Mouse (Mus musculus): ENCODE results near the gene Tmem40. TPM values are rescaled to one million over a fixed set of nuclear protein-coding genes. Genes with fewer than 3 reads are reported as not detected.

Gene Tmem40
- polyA plus RNA-seq, 1 experiment: 0.53 TPM

DNA sequence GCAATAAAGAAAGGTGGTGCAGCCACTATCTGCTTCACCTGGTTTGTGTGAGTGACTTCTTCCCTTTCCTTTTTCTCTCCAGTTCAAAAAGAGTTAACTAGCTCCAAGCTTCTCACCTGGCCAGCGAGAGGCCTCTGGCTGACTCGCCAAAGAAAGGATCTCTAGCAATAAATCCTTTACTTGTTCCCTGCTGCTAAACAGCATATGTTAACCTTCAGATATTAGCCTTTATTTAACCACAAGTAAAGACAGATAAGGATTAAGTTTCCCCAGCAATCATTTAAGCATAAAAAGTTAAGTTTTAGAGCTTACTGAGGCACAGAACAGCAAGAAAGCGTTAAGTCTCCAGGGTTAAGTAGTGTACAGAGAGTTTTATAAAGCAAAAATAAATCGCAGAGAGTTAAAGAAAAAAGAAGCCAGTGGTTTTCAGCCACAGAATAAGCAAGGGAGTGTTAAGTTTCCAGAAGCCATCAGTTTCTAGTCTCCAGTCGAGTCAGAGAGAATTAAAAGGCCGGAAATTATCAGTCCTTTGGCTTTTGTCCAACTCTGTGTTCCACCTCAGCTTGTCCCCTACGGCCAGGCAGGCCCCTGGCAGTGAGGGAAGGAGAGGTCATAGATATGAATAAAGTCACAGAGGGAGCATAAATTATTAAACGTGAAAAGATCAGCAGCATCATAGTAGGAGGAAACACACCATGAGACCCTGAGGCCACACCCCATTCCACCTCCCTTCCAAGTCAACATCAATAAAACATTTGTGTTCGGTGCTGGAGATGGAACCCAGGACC, 69.9 kb downstream of the Tmem40 start:
- no peak for TF ChIP-seq CTCF (IDR thresholded peaks at IDR 0.05; ENCODE audit: control insufficient read depth, insufficient read depth, insufficient replicate concordance, low read depth, low read length)
- TF ChIP-seq POLR2A (IDR thresholded peaks at IDR 0.05; ENCODE audit: control insufficient read depth, low read depth, low read length): no peak
- H3K4me3 ChIP-seq (ENCODE audit: control insufficient read depth, low read depth, low read length): no peak overlapping the region
- H3K27me3 ChIP-seq (ENCODE audit: control insufficient read depth, insufficient read depth, low read length): no peaks in the 10 kb centered on the region
- H3K4me1 ChIP-seq (ENCODE audit: control insufficient read depth, insufficient read depth, low read length): peaks cover 6% of the 10 kb centered on the region
- no peaks in the 10 kb centered on the region for H3K36me3 ChIP-seq (ENCODE audit: control insufficient read depth, insufficient read depth, low read length)
- no peak overlapping the region for H3K27ac ChIP-seq (ENCODE audit: control insufficient read depth, insufficient read depth, low read depth, low read length)

GRCm38 (mm10) chr6:115690105-115690504, 72.1 kb downstream of the Tmem40 start:
- no peaks in the 10 kb centered on the region for H3K36me3 ChIP-seq (ENCODE audit: control insufficient read depth, insufficient read depth, low read length)
- H3K4me3 ChIP-seq (ENCODE audit: control insufficient read depth, low read depth, low read length): no peak overlapping the region
- H3K27ac ChIP-seq (ENCODE audit: control insufficient read depth, insufficient read depth, low read depth, low read length): no peak overlapping the region
- TF ChIP-seq CTCF (IDR thresholded peaks at IDR 0.05; ENCODE audit: control insufficient read depth, insufficient read depth, insufficient replicate concordance, low read depth, low read length) (no peak), POLR2A (IDR thresholded peaks at IDR 0.05; ENCODE audit: control insufficient read depth, low read depth, low read length) (no peak)
- no peaks in the 10 kb centered on the region for H3K27me3 ChIP-seq (ENCODE audit: control insufficient read depth, insufficient read depth, low read length)
- H3K4me1 ChIP-seq (ENCODE audit: control insufficient read depth, insufficient read depth, low read length): peaks cover 4% of the 10 kb centered on the region

DNA sequence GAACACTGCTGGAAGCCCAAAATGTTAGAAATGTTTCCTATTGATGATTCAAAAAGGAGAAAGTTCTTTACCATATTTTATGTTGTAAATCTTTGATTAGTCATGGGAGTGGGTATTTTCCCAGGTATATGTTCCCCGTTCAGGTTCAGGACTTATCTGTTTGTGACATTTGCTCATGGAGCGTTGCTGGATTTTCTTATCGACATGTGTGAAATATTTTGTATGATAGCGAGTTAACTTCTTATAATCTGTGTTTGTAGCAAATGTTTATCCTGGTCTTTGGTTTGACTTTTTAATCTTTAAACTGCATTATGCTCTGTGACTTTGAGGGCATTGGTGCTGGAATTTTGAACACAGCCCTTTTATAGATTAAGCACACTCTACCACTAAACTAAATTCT, 73.6 kb downstream of the Tmem40 start:
- Histone ChIP-seq H3K27me3 (ENCODE audit: control insufficient read depth, insufficient read depth, low read length) (no peaks in the 10 kb centered on the region), H3K4me3 (ENCODE audit: control insufficient read depth, low read depth, low read length) (no peak overlapping the region), H3K27ac (ENCODE audit: control insufficient read depth, insufficient read depth, low read depth, low read length) (no peak overlapping the region), H3K36me3 (ENCODE audit: control insufficient read depth, insufficient read depth, low read length) (no peaks in the 10 kb centered on the region), H3K4me1 (ENCODE audit: control insufficient read depth, insufficient read depth, low read length) (no peaks in the 10 kb centered on the region)
- TF ChIP-seq CTCF (IDR thresholded peaks at IDR 0.05; ENCODE audit: control insufficient read depth, insufficient read depth, insufficient replicate concordance, low read depth, low read length): no peak
- no peak for TF ChIP-seq POLR2A (IDR thresholded peaks at IDR 0.05; ENCODE audit: control insufficient read depth, low read depth, low read length)

- Histone ChIP-seq H3K4me3 (ENCODE audit: control insufficient read depth, low read depth, low read length) (no peak overlapping the region), H3K4me1 (ENCODE audit: control insufficient read depth, insufficient read depth, low read length) (no peaks in the 10 kb centered on the region), H3K27me3 (ENCODE audit: control insufficient read depth, insufficient read depth, low read length) (no peaks in the 10 kb centered on the region), H3K36me3 (ENCODE audit: control insufficient read depth, insufficient read depth, low read length) (no peaks in the 10 kb centered on the region), H3K27ac (ENCODE audit: control insufficient read depth, insufficient read depth, low read depth, low read length) (no peak overlapping the region)
- TF ChIP-seq POLR2A (IDR thresholded peaks at IDR 0.05; ENCODE audit: control insufficient read depth, low read depth, low read length) (no peak), CTCF (IDR thresholded peaks at IDR 0.05; ENCODE audit: control insufficient read depth, insufficient read depth, insufficient replicate concordance, low read depth, low read length) (no peak)
Measured at GRCm38 (mm10) chr6:115687753-115688152, 74.5 kb downstream of the Tmem40 start.

GRCm38 (mm10) chr6:115684851-115685646, 77.2 kb downstream of the Tmem40 start:
- Histone ChIP-seq H3K4me3 (ENCODE audit: control insufficient read depth, low read depth, low read length) (no peak overlapping the region), H3K36me3 (ENCODE audit: control insufficient read depth, insufficient read depth, low read length) (no peaks in the 10 kb centered on the region), H3K27ac (ENCODE audit: control insufficient read depth, insufficient read depth, low read depth, low read length) (no peak overlapping the region), H3K27me3 (ENCODE audit: control insufficient read depth, insufficient read depth, low read length) (no peaks in the 10 kb centered on the region), H3K4me1 (ENCODE audit: control insufficient read depth, insufficient read depth, low read length) (no peaks in the 10 kb centered on the region)
- TF ChIP-seq POLR2A (IDR thresholded peaks at IDR 0.05; ENCODE audit: control insufficient read depth, low read depth, low read length): no peak
- TF ChIP-seq CTCF (IDR thresholded peaks at IDR 0.05; ENCODE audit: control insufficient read depth, insufficient read depth, insufficient replicate concordance, low read depth, low read length): no peak

DNA sequence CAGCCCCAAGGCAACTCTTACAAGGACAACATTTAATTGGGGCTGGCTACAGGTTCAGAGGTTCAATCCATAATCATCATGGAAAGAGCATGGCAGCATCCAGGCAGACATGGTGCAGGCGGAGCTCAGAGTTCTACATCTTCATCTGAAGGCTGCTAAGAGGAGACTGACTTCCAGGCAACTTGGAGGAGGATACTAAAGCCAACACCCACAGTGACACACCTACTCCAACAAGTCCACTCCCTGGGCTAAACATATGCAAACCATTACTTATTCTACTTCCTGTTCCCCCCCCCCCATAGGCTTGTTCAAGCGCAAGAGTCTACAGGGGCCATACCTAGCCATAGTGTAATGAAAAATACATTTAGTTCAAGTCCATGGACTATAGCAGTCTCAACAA, 77.9 kb downstream of the Tmem40 start:
- H3K36me3 ChIP-seq (ENCODE audit: control insufficient read depth, insufficient read depth, low read length): no peaks in the 10 kb centered on the region
- TF ChIP-seq POLR2A (IDR thresholded peaks at IDR 0.05; ENCODE audit: control insufficient read depth, low read depth, low read length) (no peak), CTCF (IDR thresholded peaks at IDR 0.05; ENCODE audit: control insufficient read depth, insufficient read depth, insufficient replicate concordance, low read depth, low read length) (no peak)
- no peaks in the 10 kb centered on the region for H3K27me3 ChIP-seq (ENCODE audit: control insufficient read depth, insufficient read depth, low read length)
- no peak overlapping the region for H3K27ac ChIP-seq (ENCODE audit: control insufficient read depth, insufficient read depth, low read depth, low read length)
- no peak overlapping the region for H3K4me3 ChIP-seq (ENCODE audit: control insufficient read depth, low read depth, low read length)
- H3K4me1 ChIP-seq (ENCODE audit: control insufficient read depth, insufficient read depth, low read length): no peaks in the 10 kb centered on the region

DNA sequence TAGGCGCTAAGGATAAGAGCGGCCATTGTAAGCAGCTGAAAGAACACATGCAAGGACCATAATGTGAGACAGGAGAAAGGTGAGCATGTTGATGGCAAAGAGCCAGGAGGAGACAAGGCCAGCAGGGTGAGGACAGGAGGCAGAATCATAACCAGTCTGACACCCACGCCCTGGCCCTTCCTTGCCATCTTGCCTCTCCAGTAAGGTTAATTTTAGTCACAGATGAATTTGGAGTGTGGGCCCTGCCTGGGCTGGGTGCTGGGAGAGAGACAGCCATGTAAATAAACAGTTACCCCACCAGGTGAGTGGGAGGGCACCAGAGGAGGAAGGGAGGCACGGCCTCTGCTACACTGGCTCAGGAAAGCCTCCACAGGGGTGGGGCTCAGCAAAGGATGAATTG, 81.1 kb downstream of the Tmem40 start:
- H3K36me3 ChIP-seq (ENCODE audit: control insufficient read depth, insufficient read depth, low read length): no peaks in the 10 kb centered on the region
- no peak overlapping the region for H3K27ac ChIP-seq (ENCODE audit: control insufficient read depth, insufficient read depth, low read depth, low read length)
- no peak overlapping the region for H3K4me3 ChIP-seq (ENCODE audit: control insufficient read depth, low read depth, low read length)
- no peak for TF ChIP-seq CTCF (IDR thresholded peaks at IDR 0.05; ENCODE audit: control insufficient read depth, insufficient read depth, insufficient replicate concordance, low read depth, low read length)
- TF ChIP-seq POLR2A (IDR thresholded peaks at IDR 0.05; ENCODE audit: control insufficient read depth, low read depth, low read length): no peak
- H3K4me1 ChIP-seq (ENCODE audit: control insufficient read depth, insufficient read depth, low read length): peaks cover 2% of the 10 kb centered on the region; the same call in 1 of the 2 replicates
- no peaks in the 10 kb centered on the region for H3K27me3 ChIP-seq (ENCODE audit: control insufficient read depth, insufficient read depth, low read length)

Other genes with a start within 250 kb of the Tmem40 start
- gene Tsen2, start 217.7 kb downstream of the Tmem40 start, polyA plus RNA-seq (2012; rRNA removed): 1.4 and 2.2 TPM in 2 replicates
- 0.66 and 1.9 TPM in 2 replicates for gene Mkrn2os, start 169.8 kb downstream of the Tmem40 start, polyA plus RNA-seq (2012; rRNA removed)
- gene Mkrn2, start 160.5 kb downstream of the Tmem40 start, polyA plus RNA-seq (2012; rRNA removed): 137 and 145 TPM in 2 replicates
- 40.1 and 44.9 TPM in 2 replicates for gene Raf1, start 85.8 kb downstream of the Tmem40 start, polyA plus RNA-seq (2012; rRNA removed)
- 7.2 TPM in 2 replicates for gene Cand2, start 12.1 kb upstream of the Tmem40 start, polyA plus RNA-seq (2012; rRNA removed)
- gene Rpl32, start 46.3 kb upstream of the Tmem40 start, polyA plus RNA-seq (2012; rRNA removed): 597 and 654 TPM in 2 replicates
- 26.2 and 27.6 TPM in 2 replicates for gene Efcab12, start 76.0 kb upstream of the Tmem40 start, polyA plus RNA-seq (2012; rRNA removed)
- gene Mbd4, start 91.0 kb upstream of the Tmem40 start, polyA plus RNA-seq (2012; rRNA removed): 6.3 and 7.6 TPM in 2 replicates
- 126 and 128 TPM in 2 replicates for gene Ift122, start 91.1 kb upstream of the Tmem40 start, polyA plus RNA-seq (2012; rRNA removed)
- 4.8 and 5.7 TPM in 2 replicates for gene Rho, start 169.3 kb upstream of the Tmem40 start, polyA plus RNA-seq (2012; rRNA removed)
- gene H1foo, start 182.5 kb upstream of the Tmem40 start, polyA plus RNA-seq (2012; rRNA removed): not detected in 2 replicates
- 5.7 and 6.1 TPM in 2 replicates for gene Plxnd1, start 232.6 kb upstream of the Tmem40 start, polyA plus RNA-seq (2012; rRNA removed)